Mouse (Mus musculus) megakaryocyte, embryonic 14.5 days (primary cell): ENCODE measurements around the gene Fkbp8. TPM values are rescaled to one million over a fixed set of nuclear protein-coding genes. Genes with fewer than 3 reads are reported as not detected.
A peak's percentile ranks its signal among the peaks of the same experiment; 100 is the strongest.

Source experiments
- H3K27me3 ChIP-seq: replicated peaks from 2 replicates; pipeline ENCODE3; 2012; ENCODE audit warnings: inconsistent platforms
- H3K36me3 ChIP-seq: replicated peaks from 2 replicates; pipeline ENCODE3; 2012; ENCODE audit warnings: low read length, inconsistent platforms, mixed read lengths
- H3K4me1 ChIP-seq: 2 replicates; pipeline ENCODE4 v1.6.1; 2012; ENCODE audit warnings: inconsistent platforms
- H3K4me3 ChIP-seq: replicated peaks from 2 replicates; pipeline ENCODE3; 2012; ENCODE audit warnings: moderate library complexity, mild to moderate bottlenecking, inconsistent platforms
- H3K9me3 ChIP-seq: 2 replicates; pipeline ENCODE4 v1.6.1; 2012; ENCODE audit warnings: inconsistent platforms
- FLI1 ChIP-seq: IDR thresholded peaks from 2 replicates; pipeline ENCODE4 v1.6.1; 2012; ENCODE audit warnings: low read length, inconsistent platforms, mixed read lengths
- GATA1 ChIP-seq: IDR thresholded peaks from 3 replicates; pipeline ENCODE4 v1.6.1; 2012; ENCODE audit warnings: mixed read lengths, low read length, inconsistent platforms, borderline replicate concordance
- polyA plus RNA-seq: library from polyadenylated mRNA; stranded (reverse); fragments of >175 nt; gene quantifications from 2 replicates; pipeline ENCODE4 v1.2.3, GENCODE M21; 2012; ENCODE audit warnings: low replicate concordance; ENCODE audit not compliant: insufficient read depth

Gene Fkbp8
- 3,667 and 5,102 TPM in 2 replicates for polyA plus RNA-seq

GRCm38 (mm10) chr8:70527512-70528181 is at the start of gene Fkbp8, which contains the start of gene Kxd1:
Fkbp8 (plus strand) TSS chr8:70527724.
Kxd1 (minus strand) TSS chr8:70527956.
- H3K36me3 ChIP-seq: peaks cover 34% of the 10 kb centered on the region
- no peaks in the 10 kb centered on the region for H3K27me3 ChIP-seq
- no peak for TF ChIP-seq FLI1
- no peaks in the 10 kb centered on the region for H3K9me3 ChIP-seq
- peaks cover 64% of the 10 kb centered on the region for H3K4me1 ChIP-seq
- H3K4me3 ChIP-seq: peak within 1 kb of the TSS; percentile 96

DNA sequence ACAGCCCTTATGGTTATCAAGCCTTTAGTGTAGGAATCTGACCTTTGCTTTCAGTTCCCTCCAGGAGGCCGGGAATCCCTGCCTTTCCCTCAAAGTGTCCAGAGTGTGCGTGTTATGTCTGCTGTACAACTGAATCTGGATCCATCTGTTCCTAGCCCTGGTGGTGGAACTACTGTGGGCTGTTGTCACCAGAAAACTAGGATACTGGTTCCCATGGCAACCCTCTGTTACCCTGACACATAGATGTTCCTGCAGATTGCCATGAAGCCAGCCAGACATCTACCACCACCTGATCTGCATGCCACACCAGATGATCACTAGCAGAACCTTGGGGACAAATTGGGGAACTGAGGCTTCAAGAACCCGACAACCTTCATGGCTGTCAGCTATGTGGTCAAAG is 45.6 kb upstream of the Fkbp8 start:
- no peak overlapping the region for H3K4me3 ChIP-seq
- H3K36me3 ChIP-seq: no peaks in the 10 kb centered on the region
- H3K4me1 ChIP-seq: peaks cover 34% of the 10 kb centered on the region
- TF ChIP-seq GATA1 (no peak), FLI1 (no peak)
- no peaks in the 10 kb centered on the region for H3K9me3 ChIP-seq
- peaks cover 82% of the 10 kb centered on the region for H3K27me3 ChIP-seq

DNA sequence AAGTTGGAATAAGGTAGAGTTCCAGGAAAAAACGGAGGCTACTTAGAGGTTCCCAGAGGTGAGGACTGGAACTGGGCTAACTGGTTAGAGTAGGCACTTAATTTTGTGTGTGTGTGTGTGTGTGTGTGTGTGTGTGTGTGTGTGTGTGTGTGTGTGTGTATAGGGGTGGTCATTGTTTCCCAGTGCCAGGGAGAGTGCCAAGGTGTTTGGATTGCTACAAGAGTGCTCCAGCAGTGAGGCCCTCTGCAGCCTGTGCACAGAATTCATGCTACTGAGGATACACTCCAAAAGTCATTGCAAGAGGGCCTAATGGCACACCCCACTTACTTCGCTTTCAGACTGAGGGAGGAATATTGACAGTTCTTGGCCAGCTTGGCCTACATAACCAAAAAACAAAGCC is 44.6 kb upstream of the Fkbp8 start:
- Histone ChIP-seq H3K27me3 (peaks cover 89% of the 10 kb centered on the region), H3K36me3 (no peaks in the 10 kb centered on the region), H3K9me3 (no peaks in the 10 kb centered on the region), H3K4me1 (peaks cover 31% of the 10 kb centered on the region), H3K4me3 (no peak overlapping the region)
- TF ChIP-seq FLI1: no peak
- TF ChIP-seq GATA1: no peak

- TF ChIP-seq FLI1 (no peak), GATA1 (no peak)
- no peaks in the 10 kb centered on the region for H3K9me3 ChIP-seq
- H3K36me3 ChIP-seq: no peaks in the 10 kb centered on the region
- peaks cover 60% of the 10 kb centered on the region for H3K4me1 ChIP-seq
- peaks cover 98% of the 10 kb centered on the region for H3K27me3 ChIP-seq
- H3K4me3 ChIP-seq: no peak overlapping the region
Measured at GRCm38 (mm10) chr8:70486191-70486681, 41.3 kb upstream of the Fkbp8 start.

GRCm38 (mm10) chr8:70486941-70487520 is 40.5 kb upstream of the Fkbp8 start, which contains the start of gene Tmem59l:
Tmem59l (minus strand) TSS chr8:70487358.
- Histone ChIP-seq H3K4me3 (peak within 1 kb of the TSS; percentile 81), H3K36me3 (no peaks in the 10 kb centered on the region), H3K9me3 (no peaks in the 10 kb centered on the region), H3K27me3 (peaks cover 98% of the 10 kb centered on the region), H3K4me1 (peaks cover 57% of the 10 kb centered on the region)
- no peak for TF ChIP-seq GATA1
- TF ChIP-seq FLI1: no peak

GRCm38 (mm10) chr8:70487993-70488796 is 39.3 kb upstream of the Fkbp8 start:
- TF ChIP-seq FLI1: no peak
- no peak for TF ChIP-seq GATA1
- Histone ChIP-seq H3K36me3 (no peaks in the 10 kb centered on the region), H3K4me1 (peaks cover 68% of the 10 kb centered on the region), H3K4me3 (peak overlapping the region; percentile 81), H3K9me3 (no peaks in the 10 kb centered on the region), H3K27me3 (peaks cover 98% of the 10 kb centered on the region)

DNA sequence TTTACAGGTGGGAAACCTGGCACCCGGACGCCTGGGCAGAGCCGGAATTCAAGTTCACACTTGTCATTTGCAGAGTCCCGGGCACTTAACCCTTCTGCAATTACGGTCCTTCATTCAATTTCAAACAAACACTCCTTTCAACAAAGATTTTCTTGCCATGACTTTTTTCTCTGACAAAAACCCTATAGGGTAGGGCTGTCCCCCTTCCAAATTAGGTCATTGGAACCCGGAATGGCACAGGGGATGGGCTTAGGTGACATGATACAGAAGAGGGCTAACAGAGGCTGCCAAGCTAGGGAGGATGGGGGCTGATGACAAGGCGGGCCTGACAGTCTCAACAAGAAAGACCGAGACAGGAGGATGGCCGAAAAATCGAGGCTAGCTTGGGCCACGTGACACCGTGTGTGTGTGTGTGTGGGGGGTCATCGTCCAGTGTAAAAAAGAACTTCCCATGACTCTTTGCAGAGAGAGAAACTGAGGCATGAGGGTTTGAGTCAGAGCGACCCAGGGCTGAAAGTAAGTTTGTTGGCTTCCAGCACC is 38.5 kb upstream of the Fkbp8 start:
- Histone ChIP-seq H3K36me3 (no peaks in the 10 kb centered on the region), H3K9me3 (no peaks in the 10 kb centered on the region), H3K27me3 (peaks cover 98% of the 10 kb centered on the region), H3K4me3 (peak overlapping the region; percentile 90), H3K4me1 (peaks cover 74% of the 10 kb centered on the region)
- TF ChIP-seq GATA1 (no peak), FLI1 (no peak)

- Histone ChIP-seq H3K4me3 (peak overlapping the region; percentile 90), H3K4me1 (peaks cover 78% of the 10 kb centered on the region), H3K36me3 (no peaks in the 10 kb centered on the region), H3K27me3 (peaks cover 98% of the 10 kb centered on the region), H3K9me3 (no peaks in the 10 kb centered on the region)
- TF ChIP-seq GATA1 (no peak), FLI1 (no peak)
Measured at GRCm38 (mm10) chr8:70489576-70489975, 37.9 kb upstream of the Fkbp8 start.

DNA sequence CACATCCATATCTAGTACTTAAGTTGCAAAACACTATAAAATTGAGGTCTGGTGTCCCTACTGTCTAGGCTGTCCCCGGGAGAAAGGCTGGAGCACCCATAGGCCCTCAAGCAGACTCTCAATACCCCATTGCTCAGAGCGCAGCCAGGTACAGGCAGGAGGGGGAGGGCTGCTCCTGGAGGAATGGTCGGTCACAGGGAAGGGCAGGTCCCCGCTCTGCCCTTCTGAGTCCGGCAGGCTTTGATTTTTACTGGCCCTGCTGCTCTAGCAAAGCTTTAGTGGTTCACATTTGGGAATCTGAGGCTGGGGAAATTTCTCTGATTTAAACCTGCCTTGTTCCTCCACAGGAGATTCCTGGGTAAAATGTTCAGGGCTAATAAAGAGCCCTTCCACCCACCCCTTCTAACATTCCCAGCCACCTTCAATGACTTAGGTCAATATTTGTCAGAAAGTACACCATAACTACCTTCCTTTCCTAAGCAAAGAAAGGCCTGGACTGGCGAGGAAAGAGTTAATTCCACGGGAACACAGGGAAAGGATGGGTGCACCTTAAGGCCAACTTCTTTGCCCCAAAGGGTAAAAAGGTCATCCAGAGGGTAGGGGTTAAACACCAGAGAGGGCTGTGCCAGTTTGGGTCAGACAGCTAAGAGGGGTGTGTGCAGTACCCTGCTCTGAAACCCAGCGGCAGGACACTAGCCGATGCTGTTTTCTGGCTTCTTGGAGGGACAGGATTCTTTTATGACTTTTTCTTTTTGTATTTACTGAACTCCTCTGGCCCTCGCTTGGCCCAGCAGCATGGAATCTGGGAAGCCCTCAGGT is 37.3 kb upstream of the Fkbp8 start:
- TF ChIP-seq GATA1 (no peak), FLI1 (no peak)
- Histone ChIP-seq H3K4me3 (peak overlapping the region; percentile 90), H3K9me3 (no peaks in the 10 kb centered on the region), H3K4me1 (peaks cover 84% of the 10 kb centered on the region), H3K36me3 (no peaks in the 10 kb centered on the region), H3K27me3 (peaks cover 98% of the 10 kb centered on the region)
